Mouse (Mus musculus): ENCODE data around the gene Abhd8. TPM values are rescaled to one million over a fixed set of nuclear protein-coding genes. Genes with fewer than 3 reads are reported as not detected.
A peak's percentile ranks its signal among the peaks of the same experiment; 100 is the strongest.

Gene Abhd8
- polyA plus RNA-seq, 1 experiment from 2014 or later = 75.1 TPM

DNA sequence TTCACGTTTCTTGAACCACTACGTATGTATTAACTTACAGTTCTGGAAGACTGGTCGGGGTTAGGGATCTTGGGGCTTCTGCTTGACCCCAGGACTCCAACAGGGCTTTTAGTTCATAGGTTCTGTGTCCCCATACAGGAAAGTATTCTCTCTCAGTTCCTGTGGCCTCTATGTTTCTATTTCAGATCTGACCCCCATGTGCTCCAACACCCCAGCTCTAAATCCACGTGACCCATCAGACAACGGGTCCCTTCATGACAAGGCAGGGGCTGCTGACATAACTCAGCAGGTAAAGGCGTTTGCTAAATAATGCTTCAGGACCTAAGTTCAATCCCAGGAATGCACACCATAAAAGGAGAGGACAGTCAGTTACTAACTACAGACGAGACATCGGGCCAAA, 2.3 kb upstream of the Abhd8 start:
- Histone ChIP-seq H3K27me3 (ENCODE audit: low read depth, poor library complexity, severe bottlenecking) (peaks cover 16% of the 10 kb centered on the region), H3K9me3 (replicated peaks) (no peaks in the 10 kb centered on the region), H3K36me3 (peaks cover 35% of the 10 kb centered on the region), H3K4me3 (peak overlapping the region; percentile 76), H3K4me1 (peaks cover 62% of the 10 kb centered on the region), H3K27ac (no peak overlapping the region)
- 85% methylated on average over 8 of the region's 8 CpGs for WGBS
- no peak for DNase-seq (ENCODE audit: low spot score)

DNA sequence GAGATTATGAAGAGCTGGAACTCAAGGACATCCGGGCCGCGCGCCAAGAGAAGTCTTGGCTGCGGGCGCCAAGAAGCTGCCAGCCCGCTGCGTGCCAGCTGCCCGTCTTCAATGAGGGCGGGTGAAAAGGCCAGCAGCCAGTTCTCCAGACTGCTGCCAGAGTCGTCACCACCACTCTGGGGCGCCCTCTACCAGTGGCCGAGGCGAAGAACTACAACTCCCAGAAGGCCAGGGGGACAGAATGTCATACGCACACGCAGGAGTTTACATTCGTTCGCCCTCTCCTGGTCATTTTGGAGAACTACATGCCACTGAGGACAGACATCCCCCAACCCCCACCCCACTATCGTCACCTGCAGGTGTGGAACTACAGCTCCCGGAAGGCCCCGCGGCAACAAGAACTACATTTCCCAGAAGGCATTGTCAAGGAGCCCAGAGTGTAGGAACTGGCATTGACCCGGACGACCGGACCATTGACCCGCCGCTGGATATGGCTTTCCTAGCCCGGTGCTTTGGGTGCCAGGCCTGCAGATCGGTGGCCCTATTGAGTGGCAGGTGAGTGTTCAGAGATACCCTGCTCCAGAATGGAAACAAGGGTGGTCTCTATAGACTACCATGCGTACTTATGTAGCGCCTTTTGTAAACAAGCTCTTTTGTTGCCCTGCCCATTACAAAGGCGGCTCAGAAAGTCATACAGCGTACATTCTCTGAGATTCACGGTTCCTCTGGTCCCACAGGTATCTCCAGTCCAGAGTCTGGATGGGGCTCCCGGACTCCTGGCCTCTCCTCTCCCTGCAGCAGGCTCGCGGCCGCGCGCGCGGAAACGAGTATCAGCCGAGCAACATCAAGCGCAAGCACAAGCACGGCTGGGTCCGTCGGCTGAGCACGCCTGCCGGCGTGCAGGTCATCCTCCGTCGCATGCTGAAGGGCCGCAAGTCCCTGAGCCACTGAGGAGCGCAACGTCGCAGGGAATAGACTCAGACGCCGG, 1.4 kb upstream of the Abhd8 start, which contains the start of gene Mrpl34:
TSS of gene Mrpl34 (plus strand) at position 447 of the 988 bp plus-strand sequence.
- H3K4me3 ChIP-seq = peak within 1 kb of the TSS; percentile 76
- DNase-seq (ENCODE audit: low spot score) = peak; percentile 94
- WGBS = under 1% methylated on average over 59 of the region's 59 CpGs
- peaks cover 34% of the 10 kb centered on the region for H3K36me3 ChIP-seq
- peaks cover 53% of the 10 kb centered on the region for H3K4me1 ChIP-seq
- H3K27ac ChIP-seq = peak within 1 kb of the TSS; percentile 86
- peaks cover 16% of the 10 kb centered on the region for H3K27me3 ChIP-seq (ENCODE audit: low read depth, poor library complexity, severe bottlenecking)
- H3K9me3 ChIP-seq (replicated peaks) = no peaks in the 10 kb centered on the region

DNA sequence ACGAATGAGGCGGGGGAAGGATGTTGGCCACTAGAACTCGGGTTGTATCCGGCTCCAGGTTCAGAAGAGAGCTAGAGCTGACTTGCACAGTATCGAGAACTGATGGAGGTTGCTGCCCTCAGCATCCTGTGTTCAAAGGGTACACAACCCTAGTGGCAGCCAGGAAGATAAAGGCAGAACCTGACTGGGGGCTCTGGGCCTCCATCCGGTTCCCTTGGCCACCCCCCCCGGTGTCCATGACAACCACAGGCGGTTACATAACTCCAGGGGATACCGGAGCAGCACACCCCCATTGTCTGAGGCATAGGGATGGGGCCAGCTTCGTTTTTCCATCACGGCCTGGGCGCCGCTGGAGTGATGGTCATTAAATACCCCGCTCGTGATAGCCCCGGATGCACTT, 669 bp downstream of the Abhd8 start:
- 8% methylated on average over 16 of the region's 16 CpGs for WGBS
- peak; percentile 62 for DNase-seq (ENCODE audit: low spot score)
- H3K9me3 ChIP-seq (replicated peaks) = no peaks in the 10 kb centered on the region
- peak overlapping the region; percentile 86 for H3K27ac ChIP-seq
- H3K4me3 ChIP-seq = peak overlapping the region; percentile 76
- peaks cover 16% of the 10 kb centered on the region for H3K27me3 ChIP-seq (ENCODE audit: low read depth, poor library complexity, severe bottlenecking)
- H3K36me3 ChIP-seq = peaks cover 54% of the 10 kb centered on the region
- H3K4me1 ChIP-seq = peaks cover 42% of the 10 kb centered on the region

DNA sequence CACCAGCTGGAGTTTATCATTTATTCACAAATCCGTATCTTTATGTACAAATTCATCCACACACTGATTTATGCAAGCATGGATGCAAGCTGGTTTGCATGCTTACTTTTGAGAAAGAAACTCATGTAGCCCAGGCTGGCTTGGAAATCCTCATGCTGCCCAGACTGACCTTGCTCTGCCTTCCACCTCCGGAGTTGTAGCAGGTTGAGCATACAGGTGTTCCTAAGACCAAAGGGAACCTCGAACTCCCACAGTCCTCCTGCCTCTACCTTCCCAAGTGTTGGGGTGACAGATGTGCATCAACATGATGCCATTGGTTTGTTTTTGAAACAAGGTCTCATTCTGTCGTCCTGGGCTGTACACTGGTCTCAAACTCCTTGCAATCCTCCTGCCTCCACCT, 1.3 kb downstream of the Abhd8 start:
- H3K36me3 ChIP-seq = peaks cover 57% of the 10 kb centered on the region
- H3K4me3 ChIP-seq = peak overlapping the region; percentile 76
- DNase-seq (ENCODE audit: low spot score) = no peak
- H3K27me3 ChIP-seq (ENCODE audit: low read depth, poor library complexity, severe bottlenecking) = peaks cover 17% of the 10 kb centered on the region
- WGBS = 78% methylated on average over 4 of the region's 4 CpGs
- no peak overlapping the region for H3K27ac ChIP-seq
- H3K9me3 ChIP-seq (replicated peaks) = no peaks in the 10 kb centered on the region
- H3K4me1 ChIP-seq = peaks cover 42% of the 10 kb centered on the region

DNA sequence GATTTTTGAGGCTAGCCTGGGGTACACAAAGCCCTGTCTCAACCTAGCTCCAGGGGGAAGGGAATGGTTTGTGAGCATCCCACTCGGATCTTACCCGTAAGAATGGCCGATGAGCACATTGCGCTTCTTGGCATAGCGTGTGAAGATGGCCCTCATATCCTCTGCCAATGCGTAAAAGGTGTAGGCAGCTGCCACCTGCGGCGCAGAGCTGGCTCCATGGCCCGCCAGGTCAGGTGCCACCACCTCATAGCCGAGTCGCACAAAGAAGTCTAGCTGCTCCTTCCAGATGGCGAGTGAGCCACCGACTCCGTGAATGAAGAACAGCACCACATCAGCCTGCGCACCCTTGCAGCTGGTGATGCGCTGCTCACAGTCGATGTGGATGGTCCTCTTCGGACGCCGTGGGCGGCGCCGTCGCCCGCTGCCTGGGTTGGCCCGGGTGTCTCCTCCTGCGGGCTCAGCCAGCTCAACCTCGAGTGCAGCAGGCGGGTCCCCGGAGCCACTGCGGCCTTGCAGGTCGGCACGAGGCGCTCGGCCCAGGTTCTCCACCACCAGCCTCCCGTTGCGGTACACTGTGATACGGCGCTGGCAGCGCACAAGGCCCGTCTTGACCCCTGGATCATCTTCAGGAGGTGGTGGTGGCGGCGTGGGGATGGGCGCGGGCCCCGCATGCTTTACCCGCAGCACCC, 2.2 kb downstream of the Abhd8 start:
- Histone ChIP-seq H3K4me1 (peaks cover 47% of the 10 kb centered on the region), H3K27me3 (ENCODE audit: low read depth, poor library complexity, severe bottlenecking) (peaks cover 24% of the 10 kb centered on the region), H3K4me3 (peak overlapping the region; percentile 76; the same call in 1 of the 2 replicates), H3K9me3 (replicated peaks) (no peaks in the 10 kb centered on the region), H3K36me3 (peaks cover 55% of the 10 kb centered on the region), H3K27ac (no peak overlapping the region)
- WGBS = 74% methylated on average over 47 of the region's 47 CpGs
- no peak for DNase-seq (ENCODE audit: low spot score)

DNA sequence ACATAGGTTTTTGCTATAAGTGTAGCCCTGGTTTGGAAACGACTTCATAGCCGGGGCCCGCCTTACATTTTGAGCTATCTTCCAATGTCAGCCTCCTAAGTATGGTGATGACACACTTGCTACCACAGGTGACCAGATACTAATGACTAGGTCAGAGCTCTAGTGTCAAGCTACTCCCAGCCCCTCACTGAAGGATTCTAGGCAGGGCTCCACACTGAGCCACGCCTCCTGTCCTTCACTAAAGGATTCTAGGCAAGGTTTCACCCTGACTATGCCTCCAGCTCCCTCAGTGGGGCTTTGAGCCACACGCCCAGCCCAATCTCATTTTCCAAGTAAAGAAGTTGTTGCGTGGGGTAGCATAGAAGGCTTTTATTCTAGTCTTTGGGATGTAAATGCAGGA, 2.7 kb downstream of the Abhd8 start:
- Histone ChIP-seq H3K4me3 (no peak overlapping the region), H3K27me3 (ENCODE audit: low read depth, poor library complexity, severe bottlenecking) (peaks cover 24% of the 10 kb centered on the region), H3K27ac (no peak overlapping the region), H3K4me1 (peaks cover 46% of the 10 kb centered on the region), H3K36me3 (peaks cover 51% of the 10 kb centered on the region), H3K9me3 (replicated peaks) (no peaks in the 10 kb centered on the region)
- no peak for DNase-seq (ENCODE audit: low spot score)
- WGBS = 94% methylated on average over 6 of the region's 6 CpGs

DNA sequence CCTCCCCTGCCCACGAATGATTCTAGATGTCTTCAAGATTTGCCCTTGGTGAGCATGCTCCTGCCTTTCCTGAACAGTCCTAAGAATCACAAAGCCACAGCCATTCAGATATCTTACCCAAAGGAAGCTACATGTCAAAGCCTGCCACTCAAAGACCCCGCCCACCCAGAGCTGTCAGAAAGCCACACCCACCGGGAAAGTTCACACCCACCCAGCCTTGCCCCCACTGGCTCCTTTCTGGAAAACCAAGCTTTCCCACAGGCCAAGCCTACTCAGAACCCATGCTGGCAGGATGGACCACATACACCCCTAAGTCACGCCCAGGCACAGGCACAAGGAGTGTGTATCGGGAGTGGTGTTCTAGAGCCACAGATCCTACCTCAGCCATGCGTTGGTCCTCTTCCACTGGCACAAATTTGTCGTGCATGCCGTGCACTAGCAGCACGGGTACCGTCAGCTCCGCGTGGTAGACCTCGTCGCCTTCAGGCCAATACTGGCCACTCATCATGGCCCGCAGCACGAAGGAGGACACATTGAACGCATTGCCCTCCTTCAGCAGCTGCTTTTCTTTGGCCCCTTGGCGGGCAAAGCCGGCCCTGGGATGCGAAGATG, 5.7 kb downstream of the Abhd8 start:
- WGBS = 80% methylated on average over 20 of the region's 20 CpGs
- Histone ChIP-seq H3K4me1 (peaks cover 26% of the 10 kb centered on the region), H3K27ac (no peak overlapping the region), H3K36me3 (peaks cover 51% of the 10 kb centered on the region), H3K4me3 (no peak overlapping the region), H3K9me3 (replicated peaks) (no peaks in the 10 kb centered on the region), H3K27me3 (ENCODE audit: low read depth, poor library complexity, severe bottlenecking) (peaks cover 28% of the 10 kb centered on the region)
- peak; percentile 26 for DNase-seq (ENCODE audit: low spot score)

DNA sequence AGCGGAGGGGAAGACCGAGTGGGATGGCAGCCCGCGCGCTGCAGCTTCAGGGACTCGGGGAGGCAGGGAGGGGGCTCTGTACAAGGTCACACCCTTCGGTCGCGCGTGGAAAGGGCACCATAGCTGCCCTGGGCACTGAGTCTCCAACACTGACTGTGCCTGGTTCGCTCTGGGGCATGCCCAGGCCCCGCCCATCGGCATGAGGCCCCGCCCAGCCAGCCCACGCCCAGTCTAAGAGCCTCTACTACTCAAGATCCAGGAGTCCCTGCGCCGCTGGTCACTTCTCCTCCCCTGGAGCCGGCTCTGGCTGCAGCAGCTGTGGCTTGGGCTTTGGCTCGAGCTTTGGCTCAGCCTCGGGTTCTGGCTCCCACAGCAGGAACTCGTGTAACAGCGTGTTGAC, 6.5 kb downstream of the Abhd8 start:
- DNase-seq (ENCODE audit: low spot score) = peak; percentile 31
- no peak overlapping the region for H3K4me3 ChIP-seq
- H3K27ac ChIP-seq = no peak overlapping the region
- H3K9me3 ChIP-seq (replicated peaks) = no peaks in the 10 kb centered on the region
- H3K4me1 ChIP-seq = peaks cover 18% of the 10 kb centered on the region
- peaks cover 21% of the 10 kb centered on the region for H3K27me3 ChIP-seq (ENCODE audit: low read depth, poor library complexity, severe bottlenecking)
- peaks cover 51% of the 10 kb centered on the region for H3K36me3 ChIP-seq
- WGBS = 37% methylated on average over 22 of the region's 22 CpGs

DNA sequence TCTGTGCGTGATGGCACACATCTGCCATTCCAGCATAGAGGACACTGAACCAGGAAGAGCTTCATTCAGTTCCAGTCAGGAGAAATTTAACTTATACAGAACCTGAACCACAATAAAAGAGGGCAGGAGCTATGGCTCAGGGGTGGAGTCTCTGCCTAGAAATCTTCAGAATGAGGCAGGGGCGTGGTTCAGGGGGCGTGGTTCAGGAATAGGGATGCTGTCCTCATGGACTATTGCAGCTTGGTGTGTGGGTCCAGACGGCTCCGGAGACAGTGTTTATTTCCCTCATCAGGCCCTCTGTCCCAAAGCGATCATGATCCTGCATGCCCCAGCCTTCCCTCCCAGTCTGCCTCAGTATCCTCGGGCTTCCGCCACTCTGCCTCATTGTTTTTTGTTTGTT, 8.8 kb downstream of the Abhd8 start:
- WGBS = 81% methylated on average over 8 of the region's 8 CpGs
- H3K27ac ChIP-seq = no peak overlapping the region
- H3K9me3 ChIP-seq (replicated peaks) = no peaks in the 10 kb centered on the region
- peaks cover 12% of the 10 kb centered on the region; the same call in 1 of the 2 replicates for H3K27me3 ChIP-seq (ENCODE audit: low read depth, poor library complexity, severe bottlenecking)
- no peak overlapping the region for H3K4me3 ChIP-seq
- H3K36me3 ChIP-seq = peaks cover 31% of the 10 kb centered on the region
- peaks cover 17% of the 10 kb centered on the region for H3K4me1 ChIP-seq
- DNase-seq (ENCODE audit: low spot score) = no peak

DNA sequence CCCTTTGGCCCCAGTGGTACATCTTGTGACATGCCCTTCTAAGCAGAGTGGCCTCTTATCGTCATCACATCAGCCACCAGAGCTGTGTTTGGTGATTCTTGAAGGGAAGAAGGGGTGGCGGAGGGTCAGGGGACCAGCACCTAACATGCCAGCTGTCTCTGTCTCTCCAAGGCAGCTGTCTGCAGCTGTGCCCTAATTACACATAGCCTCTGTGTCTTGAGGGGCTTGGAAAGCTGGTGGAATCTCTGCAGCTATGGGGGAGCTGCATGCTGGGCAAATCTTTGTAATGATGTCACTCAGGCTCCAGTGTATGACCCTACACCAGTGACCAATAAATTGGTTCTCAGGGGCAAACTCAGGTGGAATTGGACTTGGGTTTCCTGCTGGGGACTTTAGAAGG, 10.8 kb downstream of the Abhd8 start:
- H3K4me1 ChIP-seq = peaks cover 17% of the 10 kb centered on the region
- peak; percentile 22 for DNase-seq (ENCODE audit: low spot score)
- no peak overlapping the region for H3K27ac ChIP-seq
- H3K9me3 ChIP-seq (replicated peaks) = no peaks in the 10 kb centered on the region
- peaks cover 12% of the 10 kb centered on the region; the same call in 1 of the 2 replicates for H3K27me3 ChIP-seq (ENCODE audit: low read depth, poor library complexity, severe bottlenecking)
- H3K36me3 ChIP-seq = peaks cover 11% of the 10 kb centered on the region
- no peak overlapping the region for H3K4me3 ChIP-seq
- WGBS = 75% methylated on average over 2 of the region's 2 CpGs

DNA sequence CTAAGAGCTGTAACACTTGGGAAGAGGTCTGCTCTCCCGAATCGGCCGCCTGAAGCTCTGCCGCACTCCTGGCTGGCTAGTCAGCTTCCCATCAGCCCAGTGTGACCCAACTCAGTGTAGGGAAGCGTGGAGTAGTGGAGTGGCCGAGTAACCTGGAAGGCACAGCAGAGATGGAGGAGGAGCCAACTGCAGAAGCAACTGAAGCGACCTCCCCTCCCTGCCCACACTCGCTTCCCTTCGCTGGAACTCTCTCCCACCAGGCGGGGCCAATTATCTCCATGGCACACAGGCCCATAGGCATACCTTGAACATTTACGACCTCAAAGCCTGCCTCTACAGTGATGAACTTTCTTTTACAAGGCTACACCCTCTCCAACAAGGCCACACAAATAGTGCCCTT, 11.7 kb downstream of the Abhd8 start:
- Histone ChIP-seq H3K27ac (no peak overlapping the region), H3K27me3 (ENCODE audit: low read depth, poor library complexity, severe bottlenecking) (peaks cover 6% of the 10 kb centered on the region; the same call in 1 of the 2 replicates), H3K4me1 (peaks cover 14% of the 10 kb centered on the region), H3K4me3 (no peak overlapping the region), H3K36me3 (peaks cover 2% of the 10 kb centered on the region), H3K9me3 (replicated peaks) (no peaks in the 10 kb centered on the region)
- DNase-seq (ENCODE audit: low spot score) = no peak
- WGBS = 40% methylated on average over 11 of the region's 11 CpGs

DNA sequence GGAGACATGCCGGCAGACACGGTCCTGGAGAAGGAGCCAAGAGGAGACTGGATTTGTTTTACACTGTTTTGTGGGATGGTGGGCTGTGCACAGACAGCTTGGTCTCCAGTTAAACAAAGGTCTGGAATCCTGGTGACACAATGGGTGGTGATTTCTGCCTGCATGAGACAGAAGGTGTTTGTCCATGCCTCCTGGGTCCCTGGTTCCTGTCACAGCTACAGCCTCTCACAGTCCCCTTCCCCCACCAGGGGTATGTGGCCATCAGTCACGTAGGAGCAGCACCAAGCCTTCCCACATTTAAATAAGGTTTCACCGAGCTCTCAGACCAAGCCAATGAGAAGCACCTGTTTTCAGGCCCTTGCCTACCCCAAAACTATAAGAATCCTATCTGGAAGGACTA, 12.1 kb downstream of the Abhd8 start:
- Histone ChIP-seq H3K9me3 (replicated peaks) (no peaks in the 10 kb centered on the region), H3K27ac (no peak overlapping the region), H3K4me3 (no peak overlapping the region), H3K27me3 (ENCODE audit: low read depth, poor library complexity, severe bottlenecking) (0 out of 2 replicates have a peak, but pooled peaks cover 4% of the 10 kb centered on the region), H3K4me1 (peaks cover 12% of the 10 kb centered on the region; the same call in 1 of the 2 replicates), H3K36me3 (no peaks in the 10 kb centered on the region; the same call in 1 of the 2 replicates)
- WGBS = 63% methylated on average over 4 of the region's 4 CpGs
- no peak for DNase-seq (ENCODE audit: low spot score)
